Mouse (Mus musculus) leukemia stem cell, adult 10-12 weeks (primary cell): ENCODE results near the gene Adamts1. TPM values are rescaled to one million over a fixed set of nuclear protein-coding genes. Genes with fewer than 3 reads are reported as not detected.

Experiments used
- polyA plus RNA-seq: library from polyadenylated mRNA; stranded (reverse); fragments of >175 nt; gene quantifications from 2 replicates; pipeline ENCODE4 v1.2.3, GENCODE M21; 2012; ENCODE audit warnings: low replicate concordance

Adamts1 gene
- 0.48 and 0.56 TPM in 2 replicates for polyA plus RNA-seq

GRCm38 (mm10) chr16:85802954-85803353 lies at the start of gene Adamts1:
Gene Adamts1 (minus strand): TSS chr16:85803113.

Other genes with a start within 250 kb of the Adamts1 start
- 0.42 and 0.52 TPM in 2 replicates for gene Cyyr1, start 249.7 kb downstream of the Adamts1 start, polyA plus RNA-seq
- gene Adamts5, start 98.7 kb upstream of the Adamts1 start, polyA plus RNA-seq, result 0.10 and 0.65 TPM in 2 replicates